Mouse (Mus musculus): ENCODE results near the gene Baiap3. TPM values are rescaled to one million over a fixed set of nuclear protein-coding genes. Genes with fewer than 3 reads are reported as not detected.

Baiap3 gene
- polyA plus RNA-seq (2015; fragmentation: Nextera tagmentation; extraction: Ambion mirVana): 1.1 and 3.9 TPM in 2 replicates

- Histone ChIP-seq H3K9me3 (replicated peaks) (no peaks in the 10 kb centered on the region), H3K27ac (no peak within 1 kb of the TSS), H3K36me3 (peaks cover 22% of the 10 kb centered on the region), H3K4me3 (replicated peaks) (peak within 1 kb of the TSS; percentile 41), H3K9ac (peak within 1 kb of the TSS; percentile 27), H3K27me3 (peaks cover 43% of the 10 kb centered on the region), H3K4me2 (peak within 1 kb of the TSS; percentile 74), H3K4me1 (peaks cover 18% of the 10 kb centered on the region)
- WGBS: 3% methylated on average over 35 of the region's 35 CpGs
- peak; percentile 70 for ATAC-seq (replicated peaks; ENCODE audit: low FRiP score)
These were observed at the start of gene Baiap3 for GRCm38 (mm10) chr17:25256140-25256754. TSS of gene Baiap3 (minus strand) at chr17:25256364.

- no peak within 1 kb of the TSS for H3K9ac ChIP-seq
- H3K9me3 ChIP-seq (replicated peaks): no peaks in the 10 kb centered on the region
- H3K27me3 ChIP-seq: no peaks in the 10 kb centered on the region; the same call in 1 of the 2 replicates
- 76% methylated on average over 5 of the region's 5 CpGs for WGBS
- no peaks in the 10 kb centered on the region for H3K36me3 ChIP-seq
- H3K4me1 ChIP-seq: no peaks in the 10 kb centered on the region
- no peak within 1 kb of the TSS for H3K4me2 ChIP-seq
- H3K27ac ChIP-seq: no peak within 1 kb of the TSS
- H3K4me3 ChIP-seq (replicated peaks): no peak within 1 kb of the TSS
- ATAC-seq (replicated peaks; ENCODE audit: low FRiP score): no peak
These were observed 41.9 kb upstream of the Baiap3 start, which contains the start of gene Prss34 for GRCm38 (mm10) chr17:25298094-25298493. TSS of gene Prss34 (plus strand) at chr17:25298394.

DNA sequence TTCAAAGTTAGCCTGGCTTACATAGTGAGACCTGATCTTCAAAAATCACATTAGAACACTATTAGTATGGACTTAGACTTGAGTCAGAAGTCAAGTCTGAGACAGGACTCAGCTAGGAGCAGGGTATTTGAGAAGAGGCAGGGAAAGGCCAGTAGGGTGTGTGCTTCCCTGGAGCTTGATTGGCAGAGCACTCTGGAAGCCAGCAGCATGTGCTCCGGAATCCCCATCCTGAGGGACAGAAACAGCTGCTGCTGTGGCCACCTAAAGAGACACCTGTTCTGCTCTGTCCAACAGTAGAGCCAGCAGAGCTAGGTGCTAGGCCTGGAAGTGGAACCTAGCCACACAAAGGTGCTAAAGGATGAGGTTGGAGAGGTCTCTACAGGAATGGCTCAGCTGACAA, 37.9 kb upstream of the Baiap3 start:
- no peak for ATAC-seq (replicated peaks; ENCODE audit: low FRiP score)
- Histone ChIP-seq H3K9ac (no peak overlapping the region), H3K36me3 (no peaks in the 10 kb centered on the region), H3K4me1 (no peaks in the 10 kb centered on the region), H3K4me2 (no peak overlapping the region), H3K4me3 (replicated peaks) (no peak overlapping the region), H3K9me3 (replicated peaks) (no peaks in the 10 kb centered on the region), H3K27ac (no peak overlapping the region), H3K27me3 (no peaks in the 10 kb centered on the region)
- 64% methylated on average over 1 of the region's 1 CpGs for WGBS

DNA sequence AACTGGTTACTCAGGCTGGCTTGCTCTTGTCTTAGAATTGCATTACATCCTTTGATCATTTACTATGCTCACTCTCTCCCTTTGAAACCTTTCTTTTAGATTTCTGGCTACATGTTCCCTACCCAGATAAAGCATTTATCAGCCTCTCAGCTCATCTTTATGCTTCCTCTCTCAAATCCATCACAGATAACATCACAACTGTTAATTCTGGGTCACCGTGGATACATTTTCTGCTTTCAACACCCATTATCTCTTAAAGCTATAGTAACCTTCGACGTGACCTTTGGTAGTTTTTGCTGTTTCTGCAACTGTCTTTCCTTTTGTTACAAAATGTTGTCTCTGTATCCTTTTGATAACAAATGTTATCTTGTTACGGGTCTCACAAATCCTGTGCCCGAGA, 37.3 kb upstream of the Baiap3 start:
- H3K27me3 ChIP-seq: no peaks in the 10 kb centered on the region
- no peak overlapping the region for H3K4me2 ChIP-seq
- no peaks in the 10 kb centered on the region for H3K9me3 ChIP-seq (replicated peaks)
- no peaks in the 10 kb centered on the region for H3K36me3 ChIP-seq
- no peak overlapping the region for H3K4me3 ChIP-seq (replicated peaks)
- H3K4me1 ChIP-seq: no peaks in the 10 kb centered on the region
- H3K9ac ChIP-seq: no peak overlapping the region
- ATAC-seq (replicated peaks; ENCODE audit: low FRiP score): no peak
- H3K27ac ChIP-seq: no peak overlapping the region
- WGBS: 76% methylated on average over 5 of the region's 5 CpGs

DNA sequence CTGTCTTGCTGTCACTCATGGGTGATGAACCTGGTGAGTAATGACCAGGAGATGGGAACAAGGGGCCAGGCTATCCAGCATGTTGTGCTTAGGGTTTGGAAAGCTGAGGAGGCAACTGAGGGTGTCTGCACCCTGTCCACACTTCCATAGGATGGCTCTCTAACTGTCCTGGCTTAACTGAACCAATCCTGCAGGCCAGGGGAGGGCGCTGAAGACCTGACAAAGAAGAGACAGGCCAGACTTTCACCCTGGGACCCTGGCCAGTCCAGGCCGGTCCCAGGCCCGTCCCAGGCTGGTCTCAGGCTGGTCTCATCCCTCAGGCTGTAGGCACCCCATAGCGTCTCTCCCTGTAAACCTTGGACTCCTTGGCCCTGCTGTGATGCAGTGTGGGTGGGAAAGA, 34.2 kb upstream of the Baiap3 start:
- no peak for ATAC-seq (replicated peaks; ENCODE audit: low FRiP score)
- WGBS: 24% methylated on average over 4 of the region's 4 CpGs
- no peaks in the 10 kb centered on the region for H3K4me1 ChIP-seq
- no peak overlapping the region for H3K27ac ChIP-seq
- no peak overlapping the region for H3K4me3 ChIP-seq (replicated peaks)
- no peak overlapping the region for H3K4me2 ChIP-seq
- no peaks in the 10 kb centered on the region for H3K9me3 ChIP-seq (replicated peaks)
- H3K9ac ChIP-seq: no peak overlapping the region
- no peaks in the 10 kb centered on the region for H3K36me3 ChIP-seq
- H3K27me3 ChIP-seq: no peaks in the 10 kb centered on the region

DNA sequence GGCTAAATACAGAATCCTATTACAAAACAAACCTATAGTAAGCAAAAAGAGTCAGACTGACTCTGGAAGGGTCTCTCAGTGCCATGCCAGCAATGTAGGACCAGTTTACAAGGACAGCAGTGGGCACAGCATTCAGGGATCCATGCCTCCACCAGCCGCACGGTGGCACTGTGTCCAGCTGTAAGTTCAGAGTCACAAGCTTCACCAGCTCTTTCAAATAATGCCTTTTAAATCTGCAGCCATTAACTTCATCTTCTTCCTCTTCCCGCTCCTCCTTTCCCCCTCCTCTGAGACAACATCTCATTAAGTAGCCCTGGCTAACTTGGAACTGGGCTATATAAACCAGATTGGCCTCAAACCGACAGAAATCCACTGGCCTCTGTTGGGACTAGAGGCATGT, 32.7 kb upstream of the Baiap3 start:
- ATAC-seq (replicated peaks; ENCODE audit: low FRiP score): no peak
- Histone ChIP-seq H3K36me3 (no peaks in the 10 kb centered on the region), H3K9ac (no peak overlapping the region), H3K4me3 (replicated peaks) (no peak overlapping the region), H3K27me3 (no peaks in the 10 kb centered on the region), H3K4me1 (no peaks in the 10 kb centered on the region), H3K27ac (no peak overlapping the region), H3K9me3 (replicated peaks) (no peaks in the 10 kb centered on the region), H3K4me2 (no peak overlapping the region)
- 20% methylated on average over 4 of the region's 4 CpGs for WGBS

- WGBS: 20% methylated on average over 3 of the region's 3 CpGs
- H3K36me3 ChIP-seq: no peaks in the 10 kb centered on the region
- no peak overlapping the region for H3K27ac ChIP-seq
- no peak for ATAC-seq (replicated peaks; ENCODE audit: low FRiP score)
- no peak overlapping the region for H3K4me2 ChIP-seq
- H3K9ac ChIP-seq: no peak overlapping the region
- no peaks in the 10 kb centered on the region for H3K9me3 ChIP-seq (replicated peaks)
- no peaks in the 10 kb centered on the region for H3K27me3 ChIP-seq
- no peak overlapping the region for H3K4me3 ChIP-seq (replicated peaks)
- H3K4me1 ChIP-seq: no peaks in the 10 kb centered on the region
These were observed 28.9 kb upstream of the Baiap3 start for GRCm38 (mm10) chr17:25285033-25285432.

GRCm38 (mm10) chr17:25282133-25282532, 26.0 kb upstream of the Baiap3 start:
- ATAC-seq (replicated peaks; ENCODE audit: low FRiP score): no peak
- H3K4me1 ChIP-seq: no peaks in the 10 kb centered on the region
- no peaks in the 10 kb centered on the region for H3K9me3 ChIP-seq (replicated peaks)
- peak overlapping the region; percentile 17; the same call in 1 of the 2 replicates for H3K4me2 ChIP-seq
- H3K4me3 ChIP-seq (replicated peaks): no peak overlapping the region
- H3K36me3 ChIP-seq: no peaks in the 10 kb centered on the region
- 46% methylated on average over 11 of the region's 11 CpGs for WGBS
- H3K27ac ChIP-seq: no peak overlapping the region
- peaks cover 6% of the 10 kb centered on the region; the same call in 1 of the 2 replicates for H3K27me3 ChIP-seq
- H3K9ac ChIP-seq: no peak overlapping the region

DNA sequence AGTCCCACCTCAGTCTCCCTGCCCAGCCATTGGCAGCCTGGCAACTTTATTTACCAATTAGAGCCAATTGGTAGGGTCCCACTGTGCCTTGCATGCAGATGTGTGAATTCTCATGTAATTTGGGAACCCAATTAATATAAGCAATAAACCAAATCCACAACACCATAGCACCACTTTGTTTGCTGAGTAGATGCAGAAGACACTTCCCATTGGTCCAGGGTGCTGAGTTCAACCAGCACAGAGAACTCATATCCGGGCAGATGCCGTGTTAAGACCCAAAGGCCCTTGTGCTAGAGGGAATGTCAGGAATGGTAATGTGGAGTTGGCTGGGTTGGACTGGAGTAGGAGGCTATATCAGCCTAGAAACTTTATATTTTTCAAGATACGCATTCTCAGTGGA, 19.7 kb upstream of the Baiap3 start:
- Histone ChIP-seq H3K4me1 (peaks cover 21% of the 10 kb centered on the region), H3K4me3 (replicated peaks) (no peak overlapping the region), H3K9ac (no peak overlapping the region), H3K27me3 (peaks cover 6% of the 10 kb centered on the region; the same call in 1 of the 2 replicates), H3K36me3 (peaks cover 1% of the 10 kb centered on the region; the same call in 1 of the 2 replicates), H3K27ac (no peak overlapping the region), H3K4me2 (no peak overlapping the region), H3K9me3 (replicated peaks) (no peaks in the 10 kb centered on the region)
- ATAC-seq (replicated peaks; ENCODE audit: low FRiP score): no peak
- WGBS: 95% methylated on average over 3 of the region's 3 CpGs

GRCm38 (mm10) chr17:25274571-25275346, 18.6 kb upstream of the Baiap3 start, which contains the start of gene Ube2i:
TSS of gene Ube2i (minus strand) at chr17:25274622.
- peaks cover 6% of the 10 kb centered on the region; the same call in 1 of the 2 replicates for H3K27me3 ChIP-seq
- peaks cover 29% of the 10 kb centered on the region for H3K4me1 ChIP-seq
- peak within 1 kb of the TSS; percentile 98 for H3K27ac ChIP-seq
- no peak for ATAC-seq (replicated peaks; ENCODE audit: low FRiP score)
- WGBS: 81% methylated on average over 9 of the region's 9 CpGs
- H3K9me3 ChIP-seq (replicated peaks): no peaks in the 10 kb centered on the region
- H3K36me3 ChIP-seq: peaks cover 9% of the 10 kb centered on the region
- H3K4me3 ChIP-seq (replicated peaks): peak within 1 kb of the TSS; percentile 85
- H3K4me2 ChIP-seq: peak within 1 kb of the TSS; percentile 75
- peak within 1 kb of the TSS; percentile 98 for H3K9ac ChIP-seq

- under 1% methylated on average over 40 of the region's 45 CpGs for WGBS
- H3K4me3 ChIP-seq (replicated peaks): peak overlapping the region; percentile 85
These were observed 17.7 kb upstream of the Baiap3 start for GRCm38 (mm10) chr17:25273706-25274501.

More at GRCm38 (mm10) chr17:25273706-25274501, 17.7 kb upstream of the Baiap3 start:
- H3K27ac ChIP-seq: peak overlapping the region; percentile 98
- no peaks in the 10 kb centered on the region for H3K27me3 ChIP-seq
- H3K4me1 ChIP-seq: peaks cover 34% of the 10 kb centered on the region
- peak; percentile 89 for ATAC-seq (replicated peaks; ENCODE audit: low FRiP score)
- H3K4me2 ChIP-seq: peak overlapping the region; percentile 75
- H3K9me3 ChIP-seq (replicated peaks): no peaks in the 10 kb centered on the region
- peak overlapping the region; percentile 98 for H3K9ac ChIP-seq
- H3K36me3 ChIP-seq: peaks cover 18% of the 10 kb centered on the region

Measured in kidney, embryonic 15.5 days (tissue).